Mouse (Mus musculus): ENCODE measurements around the gene Polr3c. TPM values are rescaled to one million over a fixed set of nuclear protein-coding genes. Genes with fewer than 3 reads are reported as not detected.
"Not testable (repeated sequence)": the region's sequence is repeated elsewhere in the genome, so short reads cannot be mapped to it uniquely, and the experiment has no call there.

Polr3c gene
- total RNA-seq, 2 experiments from 2014 or later, result 18.7 to 39.3 TPM

DNA sequence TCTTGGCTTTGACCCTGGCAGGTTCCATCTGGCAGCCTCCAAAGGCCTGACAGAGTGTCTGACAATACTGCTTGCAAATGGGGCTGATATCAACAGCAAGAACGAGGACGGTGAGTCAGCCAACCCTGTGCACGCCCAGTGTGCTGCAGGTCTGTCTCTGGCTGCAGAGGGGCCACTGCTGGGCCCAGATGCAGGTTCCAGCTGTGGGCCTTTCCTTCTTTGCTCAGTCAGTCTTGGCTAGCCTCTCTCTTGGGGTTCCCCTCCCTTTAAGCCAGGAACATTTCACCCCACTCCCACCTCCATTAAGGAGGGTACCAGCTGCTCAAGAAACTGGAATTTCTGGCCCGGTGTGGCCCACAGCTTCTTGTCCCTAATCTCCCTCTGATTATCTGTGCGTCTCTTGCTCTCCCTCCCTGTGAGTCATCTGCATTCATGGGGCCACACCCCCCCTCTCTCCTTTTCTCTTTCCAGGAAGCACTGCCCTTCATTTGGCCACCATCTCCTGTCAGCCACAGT, 48.2 kb downstream of the Polr3c start:
- no peak for ATAC-seq (ENCODE audit: poor library complexity, severe bottlenecking)

- no peak for ATAC-seq (ENCODE audit: poor library complexity, severe bottlenecking)
Measured at GRCm38 (mm10) chr3:96678456-96678855, 49.0 kb downstream of the Polr3c start.

GRCm38 (mm10) chr3:96675690-96676089, 51.7 kb downstream of the Polr3c start:
- no peak for ATAC-seq (ENCODE audit: poor library complexity, severe bottlenecking)

GRCm38 (mm10) chr3:96675171-96675570, 52.3 kb downstream of the Polr3c start:
- ATAC-seq (ENCODE audit: poor library complexity, severe bottlenecking), result no peak

DNA sequence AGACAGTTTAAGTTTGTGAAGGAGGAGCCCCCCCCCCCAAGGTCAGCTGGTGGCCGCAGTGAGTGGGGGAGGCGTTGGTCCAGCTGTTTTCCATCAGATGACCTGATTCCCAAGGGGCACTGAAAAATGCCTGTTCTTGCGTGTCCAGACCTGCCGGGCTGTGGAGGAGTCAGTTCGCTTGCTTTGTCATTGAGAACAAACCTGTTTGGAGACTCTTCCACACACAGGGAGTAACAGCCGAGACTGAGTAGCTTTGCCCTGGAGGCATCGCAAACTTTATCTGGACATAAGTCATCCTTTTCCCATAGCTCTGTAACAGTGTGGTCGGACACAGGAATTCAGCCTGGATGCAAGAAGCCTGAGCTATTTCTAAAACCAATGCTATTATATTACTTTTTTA, 53.0 kb downstream of the Polr3c start:
- ATAC-seq (ENCODE audit: poor library complexity, severe bottlenecking), result no peak

- no peak for ATAC-seq (ENCODE audit: poor library complexity, severe bottlenecking)
Measured at GRCm38 (mm10) chr3:96673514-96673913, 53.9 kb downstream of the Polr3c start.

DNA sequence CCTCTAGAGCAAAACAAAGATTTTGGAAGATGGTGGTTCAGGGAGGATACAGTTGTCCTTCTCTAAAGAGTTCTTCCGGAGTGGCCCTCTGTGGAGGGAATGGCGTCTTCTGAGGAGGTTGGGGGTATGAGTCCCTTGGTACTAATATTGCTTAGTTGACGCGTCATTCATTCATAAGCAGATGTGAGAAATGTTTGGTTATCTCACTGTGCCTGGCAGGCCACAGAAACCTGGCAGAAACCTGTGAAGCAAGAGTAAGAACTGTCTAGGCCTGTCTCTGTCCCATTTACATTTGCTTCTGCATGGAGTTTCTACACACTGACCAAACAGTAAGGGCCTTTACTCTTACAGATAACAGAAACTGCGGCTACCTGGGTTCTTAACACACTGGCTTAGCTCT, 55.9 kb downstream of the Polr3c start:
- ATAC-seq (ENCODE audit: poor library complexity, severe bottlenecking), result no peak

DNA sequence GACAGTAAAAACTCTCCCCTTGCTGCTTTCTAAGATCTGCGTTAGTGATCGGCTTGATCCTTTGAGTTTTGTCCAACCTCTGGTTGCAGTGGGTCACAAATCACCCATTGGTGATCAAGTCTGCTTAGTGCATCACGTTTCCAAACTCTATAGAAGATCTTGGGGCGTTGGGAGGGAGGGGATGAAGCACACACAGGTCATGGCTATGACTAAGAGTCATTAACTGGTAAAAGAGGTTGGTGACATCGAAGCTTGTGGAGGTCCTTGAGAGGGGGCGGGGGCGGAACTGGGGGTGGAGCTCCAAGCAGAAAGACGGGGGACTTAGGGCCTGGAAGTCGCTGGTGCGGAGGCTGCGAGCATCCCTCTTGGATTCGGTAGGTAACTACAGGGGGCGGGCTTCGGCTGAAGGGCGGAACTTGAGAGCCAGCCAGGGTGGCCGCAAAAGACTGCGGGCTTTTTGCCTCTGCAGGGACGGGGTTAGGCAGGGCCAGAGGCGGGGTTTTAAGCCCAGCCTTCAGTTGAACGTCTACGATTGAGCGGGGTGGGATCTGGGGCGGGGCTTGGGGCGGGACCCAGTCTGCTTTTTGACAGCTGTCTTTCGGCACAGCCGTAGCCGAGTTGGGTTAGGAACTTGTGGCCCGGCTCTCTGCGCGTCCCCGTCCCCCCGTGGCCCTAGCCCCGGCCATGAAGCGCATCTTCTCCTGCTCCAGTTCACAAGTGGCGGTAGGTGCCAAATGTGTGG, 57.5 kb downstream of the Polr3c start, which contains the start of gene Ankrd35:
Gene Ankrd35 (plus strand): TSS at position 405 of the 742 bp plus-strand sequence.
- ATAC-seq (ENCODE audit: poor library complexity, severe bottlenecking), result peak; percentile 97

DNA sequence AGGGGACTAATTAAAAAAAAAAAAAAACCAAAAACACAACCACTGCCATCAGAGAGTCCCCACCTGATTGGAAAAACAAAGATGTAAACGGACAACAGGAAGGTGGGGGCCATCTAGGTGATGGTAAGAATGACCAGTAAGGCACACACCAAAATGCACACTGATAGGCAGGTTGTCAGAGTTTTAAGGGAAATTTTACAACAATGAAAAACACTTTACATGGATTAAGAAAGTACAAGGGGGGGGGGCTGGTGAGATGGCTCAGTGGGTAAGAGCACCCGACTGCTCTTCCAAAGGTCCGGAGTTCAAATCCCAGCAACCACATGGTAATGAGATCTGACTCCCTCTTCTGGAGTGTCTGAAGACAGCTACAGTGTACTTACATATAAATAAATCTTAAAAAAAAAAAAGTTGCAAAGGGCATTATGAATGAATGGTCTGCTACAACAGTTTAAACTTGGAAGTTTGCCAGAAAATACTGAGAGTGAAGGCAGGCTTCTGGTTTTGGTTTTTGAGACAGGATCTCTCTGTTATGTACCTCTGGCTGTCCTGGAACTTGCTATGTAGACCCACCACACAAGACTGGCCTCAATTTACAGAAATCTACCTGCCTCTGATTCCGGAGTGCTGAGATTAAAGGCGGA, 58.9 kb downstream of the Polr3c start:
- no peak for ATAC-seq (ENCODE audit: poor library complexity, severe bottlenecking)

DNA sequence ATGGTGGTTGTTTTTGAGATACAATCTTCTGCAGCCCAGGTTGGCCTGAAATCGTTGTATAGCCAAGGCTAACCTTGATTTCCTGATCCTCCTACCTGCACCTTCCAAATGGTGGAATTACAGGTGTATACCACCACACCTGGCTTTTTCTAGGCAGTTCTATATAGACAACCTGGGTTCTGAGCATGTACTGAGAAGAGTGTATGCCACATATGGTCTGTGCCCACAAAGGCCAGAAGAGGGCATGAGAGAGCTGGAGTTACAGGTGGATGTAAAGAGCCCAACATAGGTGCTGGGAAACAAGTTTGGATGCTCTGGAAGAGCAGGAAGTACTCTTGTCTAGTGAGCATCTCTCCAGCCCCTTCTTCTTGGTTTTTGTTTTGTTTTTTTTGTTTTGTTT, 60.1 kb downstream of the Polr3c start:
- peak; percentile 37 for ATAC-seq (ENCODE audit: poor library complexity, severe bottlenecking)

DNA sequence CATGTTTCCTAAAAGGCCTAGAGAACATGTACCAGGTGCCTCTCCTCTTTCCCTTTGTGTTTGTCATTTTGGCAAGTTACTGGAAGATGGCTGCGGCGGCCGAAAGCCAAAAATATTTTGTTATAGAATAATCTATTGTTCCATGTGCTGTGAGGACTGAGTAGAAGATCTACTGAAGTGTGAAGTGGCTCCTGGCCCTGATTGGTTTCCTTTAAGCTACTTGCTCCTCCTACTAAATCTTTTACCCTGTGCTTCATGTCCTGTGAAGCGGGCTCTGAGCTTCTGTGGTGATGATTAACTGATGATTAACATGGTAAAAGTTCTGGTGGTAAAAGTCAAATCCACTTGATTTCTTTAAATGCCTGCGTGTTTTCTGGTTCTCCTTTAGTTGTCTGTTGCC, 60.5 kb downstream of the Polr3c start:
- no peak for ATAC-seq (ENCODE audit: poor library complexity, severe bottlenecking)

DNA sequence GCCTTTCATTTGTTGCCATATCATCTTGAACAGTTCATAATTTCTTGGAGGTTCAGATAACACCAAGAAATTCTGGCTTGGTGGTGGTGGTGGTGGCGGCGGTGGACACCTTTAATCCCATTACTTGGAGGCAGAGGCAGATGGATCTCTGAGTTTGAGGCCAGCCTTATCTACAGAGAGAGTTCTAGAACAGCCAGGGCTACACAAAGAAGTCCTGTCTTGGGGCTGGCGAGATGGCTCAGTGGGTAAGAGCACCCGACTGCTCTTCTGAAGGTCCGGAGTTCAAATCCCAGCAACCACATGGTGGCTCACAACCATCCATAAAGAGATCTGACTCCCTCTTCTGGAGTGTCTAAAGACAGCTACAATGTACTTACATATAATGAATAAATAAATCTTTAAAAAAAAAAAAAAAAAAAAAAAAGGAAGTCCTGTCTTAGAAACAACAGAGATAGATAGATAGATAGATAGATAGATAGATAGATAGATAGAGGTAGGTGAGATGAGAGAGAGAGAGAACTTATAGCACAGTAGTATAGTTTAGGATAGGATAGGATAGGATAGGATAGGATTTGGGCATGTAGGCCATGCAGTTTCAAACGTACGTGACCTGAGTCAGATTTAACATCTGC, 61.6 kb downstream of the Polr3c start:
- not testable (repeated sequence) for ATAC-seq (ENCODE audit: poor library complexity, severe bottlenecking)

DNA sequence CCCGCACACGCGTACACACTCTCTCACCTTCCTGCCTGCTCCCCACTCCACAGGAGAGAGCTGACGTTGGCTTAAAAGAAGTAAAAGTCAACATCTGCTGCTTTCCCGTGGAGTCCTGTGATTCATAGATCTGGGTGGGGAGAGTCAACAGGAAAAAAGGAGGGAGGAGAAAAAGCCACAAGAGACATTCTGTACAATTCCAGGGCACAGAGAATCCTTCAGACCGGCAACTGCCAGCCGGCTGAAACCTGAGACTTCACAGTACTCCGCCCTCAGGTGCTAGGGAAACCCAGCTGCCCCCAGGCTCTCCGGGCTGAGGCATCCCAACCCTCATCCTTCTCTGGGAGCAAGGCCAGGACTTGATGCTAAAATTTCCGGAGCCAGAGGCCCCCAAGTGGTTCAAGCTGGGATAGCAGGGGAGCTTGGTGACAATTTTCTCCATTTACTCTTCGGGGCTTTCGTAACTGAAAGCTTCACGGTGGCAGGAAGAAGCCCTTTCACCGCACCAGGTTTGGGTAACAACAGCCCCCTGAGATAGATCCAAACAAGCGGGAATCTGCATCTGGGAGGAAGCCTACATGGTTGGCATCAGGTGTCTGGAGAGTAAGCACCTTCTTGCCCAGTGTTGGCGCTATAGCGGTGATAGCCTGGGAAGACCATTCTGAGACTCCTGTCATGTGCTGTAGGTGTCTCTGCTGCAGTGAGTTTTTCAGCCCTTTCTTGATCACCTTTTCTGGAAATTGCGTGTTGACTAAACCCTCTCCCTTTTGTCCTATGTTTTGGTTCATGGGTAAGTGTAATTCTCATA, 63.8 kb downstream of the Polr3c start:
- peak; percentile 85 for ATAC-seq (ENCODE audit: poor library complexity, severe bottlenecking)

- ATAC-seq (ENCODE audit: poor library complexity, severe bottlenecking), result no peak
Measured at GRCm38 (mm10) chr3:96662731-96663316, 64.6 kb downstream of the Polr3c start.

Other genes with a start within 250 kb of the Polr3c start
- gene Hfe2, start 202.5 kb downstream of the Polr3c start, total RNA-seq (2015), result not detected in 2 replicates
- gene Hfe2, start 202.5 kb downstream of the Polr3c start, total RNA-seq (2017), result not detected in 2 replicates
- 411 and 437 TPM in 2 replicates for gene Txnip, start 169.7 kb downstream of the Polr3c start, total RNA-seq (2015)
- 356 and 357 TPM in 2 replicates for gene Txnip, start 169.7 kb downstream of the Polr3c start, total RNA-seq (2017)
- not detected in 2 replicates for gene Gm16253, start 150.6 kb downstream of the Polr3c start, total RNA-seq (2015)
- gene Gm16253, start 150.6 kb downstream of the Polr3c start, total RNA-seq (2017), result 0.40 TPM in 1 of 2 replicates, not detected in the other
- gene Polr3gl, start 133.4 kb downstream of the Polr3c start, total RNA-seq (2015), result 22.8 and 26.3 TPM in 2 replicates
- gene Polr3gl, start 133.4 kb downstream of the Polr3c start, total RNA-seq (2017), result 45.6 and 46.4 TPM in 2 replicates
- not detected in 2 replicates for gene Ankrd34a, start 131.0 kb downstream of the Polr3c start, total RNA-seq (2015)
- not detected in 2 replicates for gene Ankrd34a, start 131.0 kb downstream of the Polr3c start, total RNA-seq (2017)
- 0.59 and 1.7 TPM in 2 replicates for gene Lix1l, start 126.5 kb downstream of the Polr3c start, total RNA-seq (2015)
- gene Lix1l, start 126.5 kb downstream of the Polr3c start, total RNA-seq (2017), result 1.7 TPM in 2 replicates
- 89.0 and 99.4 TPM in 2 replicates for gene Rbm8a, start 97.7 kb downstream of the Polr3c start, total RNA-seq (2015)
- gene Rbm8a, start 97.7 kb downstream of the Polr3c start, total RNA-seq (2017), result 42.3 and 43.4 TPM in 2 replicates
- 18.3 and 30.9 TPM in 2 replicates for gene Pex11b, start 92.3 kb downstream of the Polr3c start, total RNA-seq (2015)
- gene Pex11b, start 92.3 kb downstream of the Polr3c start, total RNA-seq (2017), result 12.3 and 14.9 TPM in 2 replicates
- 0.04 TPM in 1 of 2 replicates, not detected in the other for gene Gm42957, start 92.2 kb downstream of the Polr3c start, total RNA-seq (2015)
- 0.04 and 0.53 TPM in 2 replicates for gene Gm42957, start 92.2 kb downstream of the Polr3c start, total RNA-seq (2017)
- 0.02 and 0.29 TPM in 2 replicates for gene Itga10, start 82.0 kb downstream of the Polr3c start, total RNA-seq (2015)
- gene Itga10, start 82.0 kb downstream of the Polr3c start, total RNA-seq (2017), result 0.15 TPM in 1 of 2 replicates, not detected in the other
- gene Ankrd35, start 57.5 kb downstream of the Polr3c start, total RNA-seq (2015), result not detected in 2 replicates
- not detected in 2 replicates for gene Ankrd35, start 57.5 kb downstream of the Polr3c start, total RNA-seq (2017)
- 18.6 and 26.6 TPM in 2 replicates for gene Pias3, start 31.2 kb downstream of the Polr3c start, total RNA-seq (2015)
- gene Pias3, start 31.2 kb downstream of the Polr3c start, total RNA-seq (2017), result 10.3 and 13.4 TPM in 2 replicates
- gene Nudt17, start 19.1 kb downstream of the Polr3c start, total RNA-seq (2015), result 1.7 and 1.9 TPM in 2 replicates
- 0.73 TPM in 1 of 2 replicates, not detected in the other for gene Nudt17, start 19.1 kb downstream of the Polr3c start, total RNA-seq (2017)
- gene Rnf115, start within 50 bp of the Polr3c start, total RNA-seq (2015), result 136 and 137 TPM in 2 replicates
- 135 and 150 TPM in 2 replicates for gene Rnf115, start within 50 bp of the Polr3c start, total RNA-seq (2017)
- 0.07 and 0.25 TPM in 2 replicates for gene Pdzk1, start 101.7 kb upstream of the Polr3c start, total RNA-seq (2015)
- gene Pdzk1, start 101.7 kb upstream of the Polr3c start, total RNA-seq (2017), result not detected in 2 replicates
- gene Cd160, start 101.7 kb upstream of the Polr3c start, total RNA-seq (2015), result 1.5 and 4.2 TPM in 2 replicates
- 0.57 and 2.6 TPM in 2 replicates for gene Cd160, start 101.7 kb upstream of the Polr3c start, total RNA-seq (2017)
- not detected in 2 replicates for gene Gja5, start 177.1 kb upstream of the Polr3c start, total RNA-seq (2015)
- gene Gja5, start 177.1 kb upstream of the Polr3c start, total RNA-seq (2017), result 0.08 TPM in 1 of 2 replicates, not detected in the other
- gene Gpr89, start 177.7 kb upstream of the Polr3c start, total RNA-seq (2015), result 6.8 and 8.3 TPM in 2 replicates
- gene Gpr89, start 177.7 kb upstream of the Polr3c start, total RNA-seq (2017), result 8.4 and 21.0 TPM in 2 replicates
- not detected in 2 replicates for gene Gja8, start 198.4 kb upstream of the Polr3c start, total RNA-seq (2015)
- gene Gja8, start 198.4 kb upstream of the Polr3c start, total RNA-seq (2017), result not detected in 2 replicates